Mouse (Mus musculus) ES-Bruce4 (cell line): ENCODE measurements around the gene Zfp524.

ENCODE experiments used
- CTCF ChIP-seq: IDR thresholded peaks from one replicate; pipeline ENCODE4 v1.8.1; 2011; ENCODE audit warnings: low read depth, low read length
- EP300 ChIP-seq: IDR thresholded peaks from 2 replicates; pipeline ENCODE4 v1.6.1; 2011; ENCODE audit warnings: low read depth, low read length; ENCODE audit not compliant: insufficient read depth

GRCm38 (mm10) chr7:5016920-5017319, 2.7 kb downstream of the Zfp524 start:
- TF ChIP-seq EP300 (no peak), CTCF (no peak)
